Mouse (Mus musculus): ENCODE measurements at regions not wholly inside any gene's neighbourhood (a gene's known extent, or its start where the extent isn't known, plus 50 kb on each side); places are given as distances from the start of the nearest gene placed in this dataset.

DNA sequence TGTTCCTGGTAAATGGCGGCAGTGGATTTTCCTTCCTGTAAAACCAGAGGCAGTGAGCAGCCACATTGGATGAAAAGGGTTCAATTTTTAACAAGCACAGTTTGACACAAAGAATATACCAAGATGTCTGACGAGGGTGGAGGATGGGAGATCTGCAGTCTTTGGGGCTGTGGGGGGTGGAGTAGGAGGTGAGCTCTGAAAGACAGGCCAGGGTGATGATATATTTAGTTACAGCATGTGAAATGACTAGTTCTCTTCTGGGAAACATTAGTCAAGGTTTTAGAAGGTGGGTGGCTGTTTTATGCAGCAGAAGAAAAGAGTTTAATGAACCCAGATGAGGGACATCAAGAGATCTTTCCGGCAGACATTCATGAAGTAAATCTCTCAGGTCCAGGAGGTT, 170.0 kb upstream of the Rxfp2 start:
- no peak for ATAC-seq (ENCODE audit: low read depth)

GRCm38 (mm10) chr5:149851011-149851410, 167.5 kb upstream of the Rxfp2 start:
- no peaks in the 10 kb centered on the region for H3K36me3 ChIP-seq (ENCODE audit: control insufficient read depth, insufficient read depth, low read length)
- ATAC-seq (ENCODE audit: low read depth) = peak; percentile 54; the same call in 1 of the 2 replicates
- no peak overlapping the region for H3K4me3 ChIP-seq (ENCODE audit: low read length)
- H3K27me3 ChIP-seq (ENCODE audit: control insufficient read depth, insufficient read depth, low read depth, low read length) = no peaks in the 10 kb centered on the region; the same call in 1 of the 2 replicates
- no peaks in the 10 kb centered on the region for H3K9me3 ChIP-seq (ENCODE audit: control insufficient read depth, low read length)
- H3K4me1 ChIP-seq (replicated peaks; ENCODE audit: control insufficient read depth, insufficient read depth, low read length) = no peaks in the 10 kb centered on the region; the same call in 1 of the 2 replicates
- no peak overlapping the region for H3K27ac ChIP-seq (ENCODE audit: low read length)
- 8% methylated on average over 9 of the region's 9 CpGs for WGBS
- H3K4me2 ChIP-seq (ENCODE audit: low read depth, low read length) = no peak overlapping the region
- H3K9ac ChIP-seq (ENCODE audit: low read length) = no peak overlapping the region

More for the DNA sequence above, 170.0 kb upstream of the Rxfp2 start:
- Histone ChIP-seq H3K4me3 (ENCODE audit: low read length) (no peak overlapping the region), H3K4me1 (replicated peaks; ENCODE audit: control insufficient read depth, insufficient read depth, low read length) (no peaks in the 10 kb centered on the region; the same call in 1 of the 2 replicates), H3K27me3 (ENCODE audit: control insufficient read depth, insufficient read depth, low read depth, low read length) (no peaks in the 10 kb centered on the region; the same call in 1 of the 2 replicates), H3K9ac (ENCODE audit: low read length) (no peak overlapping the region), H3K36me3 (ENCODE audit: control insufficient read depth, insufficient read depth, low read length) (no peaks in the 10 kb centered on the region), H3K27ac (ENCODE audit: low read length) (no peak overlapping the region), H3K9me3 (ENCODE audit: control insufficient read depth, low read length) (no peaks in the 10 kb centered on the region), H3K4me2 (ENCODE audit: low read depth, low read length) (no peak overlapping the region)
- WGBS = 78% methylated on average over 3 of the region's 3 CpGs

DNA sequence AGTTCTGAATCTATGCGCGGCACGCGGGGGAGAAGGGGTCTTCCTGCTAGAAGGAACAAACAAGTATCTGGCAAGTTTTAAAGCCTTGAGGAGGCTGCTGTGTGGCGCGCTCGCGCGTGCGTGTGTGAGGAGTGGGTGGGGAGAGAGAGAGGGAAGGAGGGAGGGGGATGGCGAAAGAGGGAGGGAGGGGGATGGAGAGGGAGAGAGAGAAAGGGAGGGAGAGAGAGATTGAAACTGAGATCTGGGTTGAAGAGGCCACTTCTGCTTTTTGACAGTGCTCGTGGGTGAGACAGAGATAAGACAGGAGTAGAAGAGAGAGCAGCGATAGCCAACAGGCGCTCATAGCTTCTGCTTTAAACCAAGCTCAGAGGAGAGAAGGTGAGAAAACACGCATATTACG, 166.0 kb upstream of the Rxfp2 start:
- H3K4me2 ChIP-seq (ENCODE audit: low read depth, low read length) = peak overlapping the region; percentile 45
- no peaks in the 10 kb centered on the region; the same call in 1 of the 2 replicates for H3K4me1 ChIP-seq (replicated peaks; ENCODE audit: control insufficient read depth, insufficient read depth, low read length)
- H3K27me3 ChIP-seq (ENCODE audit: control insufficient read depth, insufficient read depth, low read depth, low read length) = no peaks in the 10 kb centered on the region; the same call in 1 of the 2 replicates
- peak overlapping the region; percentile 18; the same call in 1 of the 2 replicates for H3K4me3 ChIP-seq (ENCODE audit: low read length)
- ATAC-seq (ENCODE audit: low read depth) = no peak
- H3K27ac ChIP-seq (ENCODE audit: low read length) = no peak overlapping the region
- H3K36me3 ChIP-seq (ENCODE audit: control insufficient read depth, insufficient read depth, low read length) = no peaks in the 10 kb centered on the region
- no peak overlapping the region for H3K9ac ChIP-seq (ENCODE audit: low read length)
- 25% methylated on average over 16 of the region's 16 CpGs for WGBS
- no peaks in the 10 kb centered on the region for H3K9me3 ChIP-seq (ENCODE audit: control insufficient read depth, low read length)

DNA sequence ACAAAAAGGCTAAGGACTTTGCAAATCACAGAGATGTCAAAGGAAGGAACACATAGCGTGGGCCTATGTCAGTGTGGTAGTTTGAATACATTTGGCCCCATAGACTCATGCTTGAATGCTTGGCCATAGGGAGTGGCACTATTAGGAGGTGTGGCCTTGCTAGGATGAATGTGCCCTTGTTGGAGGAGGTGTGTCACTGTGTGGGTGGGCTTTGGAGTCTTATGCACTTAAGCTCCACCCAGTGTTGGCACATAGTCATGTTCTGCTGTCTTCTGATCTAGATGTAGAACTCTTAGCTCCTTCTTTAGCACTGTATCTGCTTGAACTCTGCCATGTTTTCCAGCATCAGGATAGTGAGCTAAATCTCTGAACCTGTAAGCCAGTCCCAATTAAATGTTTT, 162.4 kb upstream of the Rxfp2 start:
- H3K27ac ChIP-seq (ENCODE audit: low read length) = no peak overlapping the region
- no peak for ATAC-seq (ENCODE audit: low read depth)
- H3K4me1 ChIP-seq (replicated peaks; ENCODE audit: control insufficient read depth, insufficient read depth, low read length) = no peaks in the 10 kb centered on the region; the same call in 1 of the 2 replicates
- H3K36me3 ChIP-seq (ENCODE audit: control insufficient read depth, insufficient read depth, low read length) = no peaks in the 10 kb centered on the region
- no peaks in the 10 kb centered on the region for H3K9me3 ChIP-seq (ENCODE audit: control insufficient read depth, low read length)
- H3K4me3 ChIP-seq (ENCODE audit: low read length) = no peak overlapping the region
- H3K9ac ChIP-seq (ENCODE audit: low read length) = no peak overlapping the region
- 86% methylated on average over 1 of the region's 1 CpGs for WGBS
- no peak overlapping the region for H3K4me2 ChIP-seq (ENCODE audit: low read depth, low read length)
- H3K27me3 ChIP-seq (ENCODE audit: control insufficient read depth, insufficient read depth, low read depth, low read length) = no peaks in the 10 kb centered on the region; the same call in 1 of the 2 replicates

GRCm38 (mm10) chr5:149857019-149857418, 161.5 kb upstream of the Rxfp2 start:
- Histone ChIP-seq H3K4me1 (replicated peaks; ENCODE audit: control insufficient read depth, insufficient read depth, low read length) (no peaks in the 10 kb centered on the region; the same call in 1 of the 2 replicates), H3K9ac (ENCODE audit: low read length) (no peak overlapping the region), H3K27ac (ENCODE audit: low read length) (no peak overlapping the region), H3K9me3 (ENCODE audit: control insufficient read depth, low read length) (no peaks in the 10 kb centered on the region), H3K36me3 (ENCODE audit: control insufficient read depth, insufficient read depth, low read length) (no peaks in the 10 kb centered on the region), H3K4me2 (ENCODE audit: low read depth, low read length) (no peak overlapping the region), H3K4me3 (ENCODE audit: low read length) (no peak overlapping the region), H3K27me3 (ENCODE audit: control insufficient read depth, insufficient read depth, low read depth, low read length) (no peaks in the 10 kb centered on the region; the same call in 1 of the 2 replicates)
- no peak for ATAC-seq (ENCODE audit: low read depth)
- 38% methylated on average over 1 of the region's 1 CpGs for WGBS

- no peak overlapping the region for H3K27ac ChIP-seq (ENCODE audit: low read length)
- H3K4me2 ChIP-seq (ENCODE audit: low read depth, low read length) = no peak overlapping the region
- WGBS = 38% methylated on average over 4 of the region's 4 CpGs
- H3K27me3 ChIP-seq (ENCODE audit: control insufficient read depth, insufficient read depth, low read depth, low read length) = no peaks in the 10 kb centered on the region
- H3K36me3 ChIP-seq (ENCODE audit: control insufficient read depth, insufficient read depth, low read length) = no peaks in the 10 kb centered on the region
- no peak overlapping the region for H3K9ac ChIP-seq (ENCODE audit: low read length)
- peak; percentile 71 for ATAC-seq (ENCODE audit: low read depth)
- no peak overlapping the region for H3K4me3 ChIP-seq (ENCODE audit: low read length)
- no peaks in the 10 kb centered on the region for H3K4me1 ChIP-seq (replicated peaks; ENCODE audit: control insufficient read depth, insufficient read depth, low read length)
- H3K9me3 ChIP-seq (ENCODE audit: control insufficient read depth, low read length) = no peaks in the 10 kb centered on the region
Observed at GRCm38 (mm10) chr5:149861489-149861962, 156.9 kb upstream of the Rxfp2 start.

- no peaks in the 10 kb centered on the region for H3K4me1 ChIP-seq (replicated peaks; ENCODE audit: control insufficient read depth, insufficient read depth, low read length)
- WGBS = 38% methylated on average over 7 of the region's 7 CpGs
- H3K4me3 ChIP-seq (ENCODE audit: low read length) = no peak overlapping the region
- no peak overlapping the region for H3K9ac ChIP-seq (ENCODE audit: low read length)
- no peaks in the 10 kb centered on the region for H3K9me3 ChIP-seq (ENCODE audit: control insufficient read depth, low read length)
- ATAC-seq (ENCODE audit: low read depth) = no peak
- H3K27me3 ChIP-seq (ENCODE audit: control insufficient read depth, insufficient read depth, low read depth, low read length) = no peaks in the 10 kb centered on the region
- H3K27ac ChIP-seq (ENCODE audit: low read length) = no peak overlapping the region
- H3K36me3 ChIP-seq (ENCODE audit: control insufficient read depth, insufficient read depth, low read length) = no peaks in the 10 kb centered on the region
- no peak overlapping the region for H3K4me2 ChIP-seq (ENCODE audit: low read depth, low read length)
Observed at GRCm38 (mm10) chr5:149867926-149868325, 150.5 kb upstream of the Rxfp2 start.

GRCm38 (mm10) chr5:149869441-149869840, 149.0 kb upstream of the Rxfp2 start:
- H3K27ac ChIP-seq (ENCODE audit: low read length) = no peak overlapping the region
- no peak overlapping the region for H3K9ac ChIP-seq (ENCODE audit: low read length)
- no peak for ATAC-seq (ENCODE audit: low read depth)
- H3K27me3 ChIP-seq (ENCODE audit: control insufficient read depth, insufficient read depth, low read depth, low read length) = no peaks in the 10 kb centered on the region
- H3K36me3 ChIP-seq (ENCODE audit: control insufficient read depth, insufficient read depth, low read length) = no peaks in the 10 kb centered on the region
- H3K4me2 ChIP-seq (ENCODE audit: low read depth, low read length) = no peak overlapping the region
- H3K4me3 ChIP-seq (ENCODE audit: low read length) = no peak overlapping the region
- WGBS = 71% methylated on average over 5 of the region's 5 CpGs
- no peaks in the 10 kb centered on the region for H3K4me1 ChIP-seq (replicated peaks; ENCODE audit: control insufficient read depth, insufficient read depth, low read length)
- H3K9me3 ChIP-seq (ENCODE audit: control insufficient read depth, low read length) = no peaks in the 10 kb centered on the region

- Histone ChIP-seq H3K4me3 (ENCODE audit: low read length) (no peak overlapping the region), H3K9ac (ENCODE audit: low read length) (no peak overlapping the region), H3K27me3 (ENCODE audit: control insufficient read depth, insufficient read depth, low read depth, low read length) (no peaks in the 10 kb centered on the region), H3K9me3 (ENCODE audit: control insufficient read depth, low read length) (no peaks in the 10 kb centered on the region), H3K27ac (ENCODE audit: low read length) (no peak overlapping the region), H3K36me3 (ENCODE audit: control insufficient read depth, insufficient read depth, low read length) (no peaks in the 10 kb centered on the region), H3K4me1 (replicated peaks; ENCODE audit: control insufficient read depth, insufficient read depth, low read length) (no peaks in the 10 kb centered on the region), H3K4me2 (ENCODE audit: low read depth, low read length) (no peak overlapping the region)
- ATAC-seq (ENCODE audit: low read depth) = no peak
- WGBS = 87% methylated on average over 2 of the region's 2 CpGs
Observed at GRCm38 (mm10) chr5:149870596-149870995, 147.9 kb upstream of the Rxfp2 start.

DNA sequence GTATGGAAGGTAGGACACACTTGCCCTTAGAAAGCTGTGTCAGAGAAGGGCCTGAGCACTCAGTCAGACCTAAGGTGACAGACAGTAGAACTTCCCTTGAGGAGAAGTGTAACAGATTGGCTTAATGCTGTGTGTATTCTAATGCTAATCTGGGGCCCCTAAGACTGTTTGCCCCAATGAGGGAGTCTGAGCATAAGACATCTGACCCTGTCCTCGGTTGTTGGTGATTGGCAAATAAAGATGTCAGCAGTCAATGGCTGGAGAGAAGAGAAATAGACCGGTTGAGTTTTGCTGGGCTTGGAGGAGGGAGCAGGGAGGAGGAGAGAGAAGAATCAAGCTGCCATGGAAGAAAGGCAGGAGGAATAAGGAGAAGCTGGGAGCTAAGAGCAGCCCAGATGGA, 147.0 kb upstream of the Rxfp2 start:
- Histone ChIP-seq H3K36me3 (ENCODE audit: control insufficient read depth, insufficient read depth, low read length) (no peaks in the 10 kb centered on the region), H3K4me2 (ENCODE audit: low read depth, low read length) (no peak overlapping the region), H3K27me3 (ENCODE audit: control insufficient read depth, insufficient read depth, low read depth, low read length) (no peaks in the 10 kb centered on the region), H3K9ac (ENCODE audit: low read length) (no peak overlapping the region), H3K4me3 (ENCODE audit: low read length) (no peak overlapping the region), H3K9me3 (ENCODE audit: control insufficient read depth, low read length) (no peaks in the 10 kb centered on the region), H3K27ac (ENCODE audit: low read length) (no peak overlapping the region), H3K4me1 (replicated peaks; ENCODE audit: control insufficient read depth, insufficient read depth, low read length) (no peaks in the 10 kb centered on the region)
- WGBS = 17% methylated on average over 2 of the region's 2 CpGs
- no peak for ATAC-seq (ENCODE audit: low read depth)

Data from lung, embryonic 16.5 days (tissue).